Mouse (Mus musculus) embryonic stem cell, embryonic (primary cell): ENCODE measurements around the gene Cipc.

Experiments
- CTCF ChIA-PET, 4 experiments: fragments of 300-600 bp in 2 of 4; fragments of 350-600 bp in 2 of 4; sonication (Branson Sonifier 250); formaldehyde crosslinking; loops; one replicate each; lab custom pipeline; 2022; ENCODE audit warnings: inconsistent platforms in 2 of 4; lab: Charles Lee
- POLR2A ChIA-PET, 4 experiments: fragments of 300-600 bp in 2 of 4; fragments of 350-600 bp in 2 of 4; sonication (Branson Sonifier 250); formaldehyde crosslinking; loops; one replicate each; lab custom pipeline; 2022; ENCODE audit warnings: antibody characterized with exemption in 4 of 4, inconsistent platforms in 1 of 4; lab: Charles Lee

The Cipc gene

DNA sequence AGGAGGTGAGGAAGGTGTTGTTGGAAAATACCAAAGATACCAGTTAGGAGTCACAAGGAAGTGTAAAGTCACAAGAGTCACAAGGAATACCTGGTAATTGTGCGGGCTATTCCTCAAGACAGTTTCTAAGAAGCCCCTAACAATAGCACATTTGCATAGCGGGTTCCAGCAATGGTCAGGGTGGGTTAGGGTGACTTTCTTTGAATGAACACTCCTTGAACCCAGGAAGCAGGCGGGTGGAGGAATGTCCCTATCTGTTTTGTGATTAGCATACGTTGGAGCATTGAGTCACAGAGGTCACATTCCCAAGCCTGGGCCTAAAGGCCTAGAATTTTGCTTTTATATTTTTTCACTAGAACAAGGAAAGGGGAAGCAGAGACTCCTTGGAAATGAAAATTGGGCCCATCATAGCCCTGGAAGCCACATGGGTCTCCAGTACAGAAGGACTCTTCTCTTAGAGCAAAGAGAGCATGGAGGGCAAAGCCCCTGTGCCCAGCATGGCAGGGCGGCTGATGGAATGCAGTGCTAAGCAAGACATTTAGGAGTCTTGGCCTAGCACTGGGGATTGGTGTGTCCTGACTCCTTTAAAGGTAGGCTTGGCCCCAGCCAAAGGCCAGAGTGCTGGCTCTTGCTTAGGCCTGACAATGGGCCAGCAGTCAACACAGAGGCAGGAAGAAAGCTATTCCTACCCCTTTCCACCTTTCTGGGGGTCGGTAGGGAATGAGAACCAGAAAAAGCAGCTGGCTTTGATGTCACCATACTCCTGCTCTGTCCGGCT, 29.9 kb upstream of the Cipc start:
- CTCF ChIA-PET = interaction anchor here in 3 of 4 experiments (0.6 to 2.1 kb wide), 11 partner anchors 9 to 149 kb away, joined by 3 to 6 read pairs (median 3); no protein-coding TSS in a partner anchor
- POLR2A ChIA-PET = interaction anchor here (0.5 to 11.1 kb wide), 92 partner anchors 9 to 1491 kb away, joined by 3 to 219 read pairs (median 5); partner anchors contain the start of genes Cipc (in 3 of the 4), Irf2bpl (in 2 of the 4), Gstz1 (in 1 of the 4) and Pomt2 (in 1 of the 4)

DNA sequence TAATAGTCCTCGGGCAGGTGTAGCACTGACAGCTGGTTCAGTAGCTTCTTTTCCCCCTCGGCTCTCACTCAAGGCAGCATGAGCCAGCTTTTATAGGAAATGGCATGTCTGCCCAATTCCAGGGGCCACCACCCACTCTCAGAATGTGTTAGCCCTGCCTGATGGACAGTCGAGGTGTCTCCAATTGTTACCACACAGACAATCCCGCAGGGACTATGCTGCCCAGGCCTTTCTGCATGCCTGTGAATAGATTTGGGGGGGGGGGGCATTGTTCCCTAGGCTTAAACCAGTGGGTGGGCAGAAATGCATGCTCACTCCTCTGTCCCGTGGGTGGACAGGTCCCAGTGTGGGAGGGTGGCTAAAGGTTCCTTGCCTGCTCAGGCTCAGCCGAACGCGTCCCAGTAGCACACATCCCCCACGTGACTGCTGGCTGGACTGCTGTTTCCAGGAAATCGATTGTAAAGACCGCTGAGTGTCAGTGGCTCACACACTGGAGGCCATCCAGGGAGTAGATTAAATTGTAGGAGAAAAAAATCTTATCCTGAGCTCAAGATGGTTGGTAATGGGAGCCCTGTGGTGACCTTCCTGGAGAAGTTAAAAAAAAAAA, 28.4 kb upstream of the Cipc start:
- ChIA-PET CTCF (interaction anchor here in 3 of 4 experiments (0.7 to 3.5 kb wide), 11 partner anchors 10 to 150 kb away, joined by 3 to 12 read pairs (median 5); no protein-coding TSS in a partner anchor), POLR2A (interaction anchor here (0.6 to 11.1 kb wide), 93 partner anchors 10 to 448 kb away, joined by 3 to 219 read pairs (median 5); partner anchors contain the start of genes Cipc (in 3 of the 4), Irf2bpl (in 2 of the 4), Gstz1 (in 1 of the 4) and Pomt2 (in 1 of the 4))

DNA sequence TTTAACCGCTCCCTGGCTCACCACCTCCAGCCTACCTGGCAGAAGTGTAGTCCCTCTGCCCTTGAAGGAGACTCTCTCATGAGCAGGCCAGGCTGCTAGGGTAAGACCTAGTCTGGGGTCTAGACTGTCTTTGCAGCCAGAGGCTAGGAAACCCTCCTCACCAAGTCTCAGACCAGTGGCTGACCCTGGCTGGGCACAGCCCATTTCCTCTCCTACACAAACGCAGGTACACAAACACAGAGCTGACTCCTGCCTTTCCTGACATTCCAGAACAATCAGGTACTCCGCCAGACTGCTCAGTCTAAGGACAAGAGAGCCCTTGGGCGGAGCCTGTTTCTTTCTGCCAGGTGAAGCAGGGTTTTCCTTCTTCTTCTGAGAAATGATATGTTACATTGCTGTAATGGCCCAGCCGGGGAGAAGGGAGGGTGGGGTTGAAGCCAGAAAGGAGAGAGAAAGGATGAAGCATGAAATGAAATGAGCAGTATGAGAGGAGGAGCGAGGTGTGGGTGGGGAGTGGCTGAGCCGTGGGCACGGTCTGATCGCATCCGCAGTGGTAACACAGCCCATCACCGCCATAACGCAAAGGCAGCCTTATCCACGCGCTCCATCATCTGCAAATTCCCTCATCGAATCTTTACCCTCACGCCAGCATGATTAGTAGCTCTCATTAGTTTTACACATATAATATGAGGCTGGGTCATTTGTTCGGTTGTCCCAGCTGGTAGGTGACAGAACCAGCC, 27.7 kb upstream of the Cipc start:
- ChIA-PET POLR2A (interaction anchor here (0.6 to 11.1 kb wide), 75 partner anchors 10 to 449 kb away, joined by 3 to 219 read pairs (median 7); partner anchors contain the start of genes Cipc (in 2 of the 4) and Irf2bpl (in 2 of the 4)), CTCF (interaction anchor here (0.6 to 3.5 kb wide), 15 partner anchors 11 to 150 kb away, joined by 3 to 12 read pairs (median 5); no protein-coding TSS in a partner anchor)

DNA sequence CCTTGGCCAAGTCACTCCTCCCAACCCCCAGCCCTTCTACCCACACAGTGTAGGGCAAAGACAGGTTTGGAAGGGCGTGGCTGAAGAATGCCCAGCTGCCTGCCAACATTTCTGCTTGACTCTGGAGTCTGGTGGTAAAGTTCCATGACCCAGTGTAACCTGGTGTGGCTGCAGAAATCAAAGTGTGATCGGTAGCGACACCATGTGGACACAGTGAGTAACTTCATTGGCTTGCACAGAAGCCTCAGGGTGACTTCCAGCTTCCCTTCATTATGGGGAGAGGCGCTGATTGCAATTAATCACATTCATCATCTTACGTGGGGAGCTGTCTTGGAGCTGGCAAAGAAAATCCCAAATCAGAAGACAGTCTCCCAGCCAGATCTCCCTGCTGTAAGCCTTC, 23.0 kb upstream of the Cipc start:
- ChIA-PET CTCF (interaction anchor here (0.5 to 4.7 kb wide), 101 partner anchors 8 to 1636 kb away, joined by 3 to 88 read pairs (median 5); partner anchors contain the start of genes Cipc (in 1 of the 4), Irf2bpl (in 1 of the 4) and Pomt2 (in 1 of the 4)), POLR2A (interaction anchor here (0.6 to 13.3 kb wide), 94 partner anchors 8 to 156 kb away, joined by 3 to 294 read pairs (median 5); partner anchors contain the start of genes Cipc (in 3 of the 4) and Irf2bpl (in 1 of the 4))

DNA sequence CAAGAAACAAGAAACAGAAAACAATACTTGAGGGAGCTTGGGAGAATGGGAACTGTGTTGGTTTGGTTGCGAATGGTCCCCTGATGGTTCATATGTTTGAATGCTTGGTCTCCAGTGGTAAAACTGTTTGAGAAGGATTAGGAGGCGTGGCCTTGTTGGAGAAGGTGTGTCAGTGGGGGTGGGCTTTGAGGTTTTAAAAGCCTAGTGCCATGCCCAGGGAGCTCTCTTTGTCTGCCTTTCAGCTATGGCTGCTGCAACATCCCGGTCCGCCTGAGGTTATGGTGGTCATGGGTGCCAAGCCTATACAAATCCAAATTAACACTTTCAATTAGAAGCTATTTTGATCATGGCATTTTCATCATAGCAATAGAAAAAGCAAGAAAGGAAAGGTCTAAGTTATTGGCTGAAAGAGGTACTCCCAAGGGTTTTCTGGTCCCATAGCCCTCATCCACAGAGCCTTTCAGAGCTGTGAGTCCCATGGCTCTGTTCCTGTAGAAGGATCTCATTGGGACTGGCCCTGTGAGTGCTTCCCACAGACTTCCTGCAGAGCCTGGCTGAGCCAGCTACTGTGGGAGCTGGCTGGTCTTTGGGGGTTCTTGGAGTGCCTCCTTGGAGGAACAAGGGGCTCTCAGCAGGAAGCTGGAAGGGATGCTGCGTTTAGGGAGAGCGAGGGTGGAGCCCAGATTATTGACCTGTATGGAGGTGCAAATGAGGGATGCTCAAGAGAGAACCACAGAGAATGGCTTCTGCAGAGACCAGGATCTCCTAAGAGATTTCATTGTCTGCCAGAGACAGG, 15.7 kb upstream of the Cipc start:
- ChIA-PET CTCF (interaction anchor here in 3 of 4 experiments (0.5 to 3.7 kb wide), 25 partner anchors 11 to 163 kb away, joined by 3 to 20 read pairs (median 4); partner anchors contain the start of gene Cipc (in 2 of the 3)), POLR2A (interaction anchor here (0.5 to 13.3 kb wide), 83 partner anchors 8 to 461 kb away, joined by 3 to 294 read pairs (median 9); partner anchors contain the start of genes Cipc (in 3 of the 4), Irf2bpl (in 2 of the 4) and Zdhhc22 (in 1 of the 4))

DNA sequence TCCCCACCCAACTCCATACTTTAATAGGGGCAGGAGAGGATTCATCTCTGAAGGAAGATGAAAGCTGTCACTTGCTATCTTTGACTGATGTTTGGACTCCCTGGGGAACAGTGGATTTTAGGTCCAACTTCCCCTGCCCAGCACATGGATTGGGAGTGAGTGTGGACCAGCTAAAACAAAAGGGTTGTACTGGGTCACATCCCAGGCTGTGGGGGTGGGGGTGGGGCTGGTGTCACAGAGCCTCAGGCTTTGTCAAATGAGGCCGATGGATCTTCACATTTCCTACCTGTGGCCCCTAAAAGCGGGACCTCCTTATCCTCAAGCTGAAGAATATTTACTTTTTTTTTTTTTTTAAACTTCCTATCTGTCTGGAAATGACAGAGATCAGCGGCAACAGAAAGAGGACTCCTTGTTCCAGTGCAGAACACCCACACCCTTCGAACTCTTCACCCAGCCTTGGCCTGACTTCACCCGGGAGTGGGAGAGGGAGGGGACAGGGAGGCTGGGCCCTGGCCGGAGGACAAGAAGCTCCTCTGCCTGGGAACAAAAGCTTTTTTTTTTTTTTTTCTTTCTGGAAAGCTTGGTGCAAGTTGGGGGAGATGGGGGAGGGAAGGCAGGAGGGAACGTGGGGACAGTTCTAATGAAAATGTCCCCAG, 14.8 kb upstream of the Cipc start:
- POLR2A ChIA-PET = interaction anchor here (0.6 to 13.3 kb wide), 142 partner anchors 8 to 1141 kb away, joined by 3 to 294 read pairs (median 5); partner anchors contain the start of genes Cipc (in 3 of the 4), Irf2bpl (in 2 of the 4), Pomt2 (in 1 of the 4) and Zdhhc22 (in 1 of the 4)
- CTCF ChIA-PET = interaction anchor here (0.5 to 3.7 kb wide), 53 partner anchors 8 to 217 kb away, joined by 3 to 20 read pairs (median 4); partner anchors contain the start of genes Cipc (in 2 of the 4) and Irf2bpl (in 1 of the 4)

DNA sequence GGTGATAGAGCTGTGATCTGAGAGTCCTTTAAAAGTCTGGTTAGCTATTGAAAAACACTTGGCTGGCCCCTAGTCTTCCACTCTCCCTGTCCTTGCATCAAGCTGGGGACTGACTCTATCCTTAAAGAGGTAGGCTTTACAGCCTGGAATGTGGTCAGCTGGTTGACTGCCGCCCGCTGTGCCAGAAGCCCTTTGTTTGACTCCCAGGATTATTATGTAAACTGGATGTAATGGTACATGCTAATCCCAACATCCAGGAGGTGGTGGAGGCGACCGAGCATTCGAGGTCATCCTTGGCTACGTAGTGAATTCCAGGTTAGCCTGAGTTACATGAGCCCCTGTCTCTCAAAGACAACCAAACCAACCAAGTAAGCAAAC, 14.3 kb upstream of the Cipc start:
- ChIA-PET CTCF (interaction anchor here (0.5 to 3.7 kb wide), 43 partner anchors 9 to 217 kb away, joined by 3 to 20 read pairs (median 4); partner anchors contain the start of genes Cipc (in 1 of the 4) and Irf2bpl (in 1 of the 4)), POLR2A (interaction anchor here (0.6 to 13.3 kb wide), 121 partner anchors 9 to 1142 kb away, joined by 3 to 294 read pairs (median 6); partner anchors contain the start of genes Cipc (in 3 of the 4), Irf2bpl (in 3 of the 4) and Pomt2 (in 1 of the 4))

DNA sequence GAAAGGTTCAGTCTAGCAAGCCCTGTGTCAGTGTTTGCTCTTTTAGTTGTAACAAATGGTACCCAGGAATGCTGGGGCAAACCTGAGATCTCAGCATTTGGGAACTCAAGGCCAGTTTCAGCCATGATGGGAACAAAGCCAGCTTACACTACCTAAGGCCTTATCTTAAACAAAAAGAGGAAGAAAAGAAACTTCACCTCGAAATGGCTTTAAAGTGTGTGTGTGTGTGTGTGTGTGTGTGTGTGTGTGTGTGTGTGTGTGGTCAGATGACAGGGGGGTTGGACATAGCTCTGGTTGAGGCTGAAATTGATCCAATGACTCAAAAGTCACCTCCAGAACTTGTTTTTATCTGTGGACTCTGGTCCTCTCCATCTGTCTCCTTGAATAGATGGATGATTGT, 12.1 kb upstream of the Cipc start:
- POLR2A ChIA-PET = interaction anchor here (0.6 to 13.3 kb wide), 16 partner anchors 9 to 465 kb away, joined by 3 to 294 read pairs (median 4); partner anchors contain the start of gene Cipc (in 2 of the 4)
- CTCF ChIA-PET = interaction anchor here (0.6 to 1.6 kb wide), 5 partner anchors 10 to 156 kb away, joined by 3 to 6 read pairs (median 4); no protein-coding TSS in a partner anchor

DNA sequence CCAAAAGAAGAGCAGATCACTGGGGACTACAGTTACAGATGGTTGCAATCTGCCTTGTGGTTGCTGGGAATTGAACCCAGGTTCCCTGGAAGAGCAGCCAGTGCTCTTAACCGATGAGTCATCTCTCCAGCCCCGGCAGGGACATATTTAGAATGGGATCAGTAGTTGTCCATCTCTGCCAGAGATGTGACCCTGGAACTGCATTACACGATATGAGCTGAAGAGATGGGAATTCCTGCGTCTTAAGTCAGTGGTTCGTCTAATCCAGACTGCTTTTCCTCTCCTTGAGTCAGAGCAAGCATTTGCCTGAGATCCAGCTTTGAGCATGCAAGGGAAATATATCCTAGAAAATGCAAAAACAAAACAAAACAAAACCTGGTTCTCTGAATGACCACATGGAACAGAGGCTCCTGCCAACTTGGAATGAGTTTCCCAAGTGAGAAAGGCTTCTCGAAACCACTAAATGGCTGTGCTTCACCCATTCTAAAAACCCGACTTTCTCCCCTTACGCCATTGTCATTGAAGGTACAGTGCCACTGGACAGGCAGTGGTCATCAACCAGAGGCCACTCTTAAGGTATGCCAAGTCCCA, 11.1 kb upstream of the Cipc start:
- ChIA-PET CTCF (interaction anchor here in 1 of 4 experiments (1.1 to 1.6 kb wide), 2 partner anchors 12 to 137 kb away, joined by 4 to 6 read pairs; no protein-coding TSS in a partner anchor), POLR2A (interaction anchor here in 3 of 4 experiments (0.6 to 13.3 kb wide), 8 partner anchors 8 to 137 kb away, joined by 3 to 220 read pairs (median 4); partner anchors contain the start of gene Cipc (in 1 of the 3))

DNA sequence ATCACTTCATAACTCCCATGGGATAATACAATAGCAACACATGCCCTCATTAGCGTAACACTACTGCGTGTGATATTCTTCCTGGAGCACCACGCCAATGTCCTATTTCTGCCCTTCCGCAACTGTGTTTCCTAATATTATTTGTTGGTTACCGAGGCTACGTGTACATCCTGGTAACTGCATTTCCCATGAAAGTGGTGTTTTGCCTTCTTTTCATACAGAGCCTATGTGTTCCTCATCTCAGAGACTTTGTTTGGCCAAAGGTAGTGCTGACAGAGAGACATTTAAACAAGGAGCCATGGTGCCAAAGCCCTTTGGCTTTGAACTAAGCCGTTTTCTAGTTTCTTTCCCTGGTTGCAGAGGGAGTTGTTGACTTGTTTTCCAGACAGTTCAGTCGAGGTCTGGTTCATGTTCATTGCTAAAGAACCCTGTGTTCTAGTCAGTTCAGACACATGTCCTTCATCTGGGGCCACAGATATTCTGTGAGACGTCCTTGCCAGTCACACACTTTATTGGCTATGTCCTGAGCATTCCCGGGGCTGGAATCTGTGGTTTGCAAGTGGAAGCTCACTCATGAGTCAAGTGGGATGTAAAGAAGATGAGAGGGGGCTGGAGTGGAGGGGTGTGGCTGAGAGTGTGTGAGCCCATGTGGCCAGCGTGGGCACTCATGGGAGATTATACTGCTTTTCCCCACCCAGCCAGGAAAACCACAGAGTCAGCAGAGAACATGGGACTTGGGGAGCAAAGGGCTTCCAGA, 10.1 kb upstream of the Cipc start:
- ChIA-PET CTCF (no interaction called here), POLR2A (interaction anchor here in 2 of 4 experiments (0.6 to 2.6 kb wide), 5 partner anchors 10 to 41 kb away, joined by 3 to 5 read pairs (median 4); partner anchors contain the start of gene Cipc (in 1 of the 2))

DNA sequence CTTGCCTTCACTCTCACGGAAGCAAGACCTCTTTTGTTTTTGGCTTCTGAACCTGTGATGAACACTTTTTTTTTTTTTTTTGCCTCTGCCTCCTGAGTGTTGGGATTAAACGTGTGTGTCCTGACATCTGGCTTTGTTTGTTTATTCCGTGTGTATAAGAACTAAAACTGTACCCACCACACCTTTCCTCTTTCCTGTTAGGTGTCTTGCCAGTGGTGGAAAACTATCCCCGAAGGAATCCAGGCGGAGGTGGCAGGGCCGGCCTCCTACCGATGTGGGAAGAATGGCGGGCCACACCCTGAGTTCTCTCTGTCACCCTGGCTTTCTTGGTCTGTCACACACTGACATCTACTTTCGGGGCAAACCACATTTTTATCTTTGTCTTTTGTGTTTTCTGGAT, 8.3 kb upstream of the Cipc start:
- ChIA-PET CTCF (interaction anchor here in 1 of 4 experiments (0.6 to 1.5 kb wide), 2 partner anchors 15 to 27 kb away, joined by 4 read pairs; no protein-coding TSS in a partner anchor), POLR2A (interaction anchor here in 2 of 4 experiments (0.7 to 10.9 kb wide), 15 partner anchors 9 to 440 kb away, joined by 3 to 294 read pairs (median 3); partner anchors contain the start of gene Cipc (in 2 of the 2))

DNA sequence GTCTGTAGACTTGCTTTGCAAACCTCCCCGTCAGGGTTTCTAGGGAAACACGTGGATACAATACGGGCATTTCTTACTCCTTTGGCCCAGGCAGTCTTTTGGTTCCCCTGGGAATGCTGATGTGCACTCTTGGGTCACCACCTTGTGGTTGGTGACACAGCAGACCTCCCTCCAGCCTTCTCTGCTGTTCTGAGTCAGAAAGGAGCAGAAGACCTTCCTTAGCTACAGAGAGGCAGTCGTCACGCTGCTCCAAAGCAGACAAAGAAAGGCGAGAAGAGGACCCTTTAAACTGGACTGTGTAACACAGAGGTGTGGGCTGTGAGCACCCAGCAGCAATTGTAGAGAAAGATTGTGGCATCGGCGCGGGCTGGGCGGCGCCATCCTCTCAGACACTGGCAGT, 5.7 kb upstream of the Cipc start:
- ChIA-PET POLR2A (interaction anchor here (0.7 to 10.9 kb wide), 22 partner anchors 8 to 172 kb away, joined by 3 to 294 read pairs (median 14); no protein-coding TSS in a partner anchor), CTCF (interaction anchor here in 3 of 4 experiments (0.6 to 1.2 kb wide), 7 partner anchors 10 to 144 kb away, joined by 3 to 7 read pairs (median 4); no protein-coding TSS in a partner anchor)

DNA sequence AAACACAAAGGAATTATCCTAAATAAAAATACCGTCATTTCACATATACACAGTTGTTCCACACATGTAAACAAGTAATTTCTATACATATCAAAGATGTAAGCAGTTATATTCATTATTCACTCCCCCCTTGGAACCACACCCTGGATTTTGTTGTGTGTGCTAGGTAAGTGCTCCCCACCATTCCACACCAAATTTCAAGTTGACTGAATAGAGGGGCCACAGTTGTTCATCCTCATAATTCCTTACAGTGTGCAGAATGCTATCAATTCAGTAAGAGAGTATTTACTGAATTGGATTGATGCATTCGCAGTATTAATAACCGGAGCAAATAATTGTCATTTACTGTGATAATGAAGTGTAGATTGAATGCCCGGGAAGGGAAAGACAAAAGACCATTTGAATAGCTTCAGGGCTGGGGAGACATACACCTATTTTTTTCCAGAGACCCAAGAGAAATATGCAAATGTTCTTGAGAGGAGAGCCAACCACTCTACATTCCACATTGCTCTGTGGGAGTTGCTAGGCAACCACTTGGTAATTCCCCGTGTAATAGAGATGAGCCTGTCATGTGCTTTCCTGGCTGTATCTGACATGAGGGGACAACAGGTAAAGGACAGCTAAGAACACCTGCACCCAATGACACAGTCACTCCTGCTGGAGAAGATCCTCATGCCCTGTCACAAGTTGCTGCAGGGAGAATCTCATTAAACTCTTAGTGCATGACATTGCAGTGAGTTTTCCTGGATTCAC, 4.9 kb upstream of the Cipc start:
- POLR2A ChIA-PET = interaction anchor here (0.6 to 10.9 kb wide), 66 partner anchors 9 to 471 kb away, joined by 3 to 294 read pairs (median 4); partner anchors contain the start of genes Irf2bpl (in 1 of the 4) and Pomt2 (in 1 of the 4)
- CTCF ChIA-PET = interaction anchor here (0.6 to 5.7 kb wide), 15 partner anchors 10 to 173 kb away, joined by 3 to 66 read pairs (median 4); no protein-coding TSS in a partner anchor
